Mouse (Mus musculus): ENCODE data around the gene Slc27a1.

DNA sequence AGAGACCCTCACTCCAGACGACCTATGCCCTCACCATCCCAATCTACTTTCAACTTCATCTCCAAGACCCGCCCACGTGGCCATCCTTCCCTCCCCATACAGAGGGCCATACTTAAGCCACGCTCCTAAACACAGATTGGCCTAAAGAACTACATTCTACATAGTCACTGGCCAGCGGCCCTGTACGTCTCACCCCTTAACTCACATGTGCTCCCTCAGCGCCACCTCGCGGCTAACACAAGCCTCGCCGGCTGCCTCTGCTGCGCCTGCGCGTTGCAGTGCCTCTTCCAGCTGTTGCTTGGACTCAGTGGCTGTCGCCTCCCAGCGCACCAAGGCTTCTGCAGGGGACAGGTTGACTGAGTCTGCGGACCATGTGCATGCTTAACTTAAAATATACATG lies 47.0 kb upstream of the Slc27a1 start:
- TF ChIP-seq CTCF (IDR thresholded peaks at IDR 0.05; ENCODE audit: extremely low read depth, insufficient read length, insufficient replicate concordance, low read depth, low read length) (peak; percentile 83), POLR2A (IDR thresholded peaks at IDR 0.05; ENCODE audit: low read depth, low read length) (no peak)
